Mouse (Mus musculus) C2C12 (cell line): ENCODE results near the gene Wfdc18. TPM values are rescaled to one million over a fixed set of nuclear protein-coding genes. Genes with fewer than 3 reads are reported as not detected.
A peak's percentile ranks its signal among the peaks of the same experiment; 100 is the strongest.

Experiments
- H3K27me3 ChIP-seq: one replicate; pipeline ENCODE4 v1.6.1; 2011; ENCODE audit not compliant: control insufficient read depth, insufficient read depth, insufficient read length
- H3K36me3 ChIP-seq: one replicate; pipeline ENCODE4 v1.6.1; 2011; ENCODE audit not compliant: control insufficient read depth, insufficient read depth
- H3K4me3 ChIP-seq: one replicate; pipeline ENCODE4 v1.5.1; 2011; ENCODE audit warnings: mild to moderate bottlenecking, control low read depth; ENCODE audit not compliant: poor library complexity, insufficient read depth, severe bottlenecking
- H3K79me2 ChIP-seq: one replicate; pipeline ENCODE4 v1.6.1; 2011; ENCODE audit not compliant: control insufficient read depth, insufficient read depth
- H3K79me3 ChIP-seq: one replicate; pipeline ENCODE4 v1.6.1; 2011; ENCODE audit warnings: low read depth, control low read depth
- H3ac ChIP-seq: one replicate; pipeline ENCODE3; 2011; ENCODE audit warnings: low read depth; ENCODE audit not compliant: control insufficient read depth, insufficient read length
- CEBPB ChIP-seq: IDR thresholded peaks from one replicate; pipeline ENCODE4 v1.6.1; 2011; ENCODE audit warnings: low read depth, mild to moderate bottlenecking, control low read depth, moderate library complexity
- CTCF ChIP-seq: IDR thresholded peaks from one replicate; pipeline ENCODE4 v1.5.1; 2011; ENCODE audit not compliant: control insufficient read depth, insufficient read depth, insufficient read length
- FOSL1 ChIP-seq: IDR thresholded peaks from one replicate; pipeline ENCODE4 v1.8.0; 2011; ENCODE audit warnings: mild to moderate bottlenecking, low read length; ENCODE audit not compliant: poor library complexity, insufficient read depth, severe bottlenecking
- MAX ChIP-seq: IDR thresholded peaks from one replicate; pipeline ENCODE4 v1.6.1; 2011; ENCODE audit warnings: mild to moderate bottlenecking, control low read depth
- MYOD1 ChIP-seq: IDR thresholded peaks from one replicate; pipeline ENCODE4 v1.6.1; 2011; ENCODE audit warnings: low read depth; ENCODE audit not compliant: control insufficient read depth, insufficient read length
- MYOG ChIP-seq: IDR thresholded peaks from one replicate; pipeline ENCODE4 v1.6.1; 2011; ENCODE audit not compliant: control insufficient read depth, insufficient read length; ENCODE audit errors: extremely low read depth
- USF1 ChIP-seq: IDR thresholded peaks from one replicate; pipeline ENCODE4 v1.6.1; 2011; ENCODE audit warnings: low read depth, mild to moderate bottlenecking, control low read depth, moderate library complexity
- polyA plus RNA-seq: library from polyadenylated mRNA; unstranded; fragments of >200 nt; fragmentation: generic; extraction: Trizol; gene quantifications from one replicate; pipeline ENCODE4 v1.2.1, GENCODE M21; 2012; ENCODE audit warnings: missing spikeins

The Wfdc18 gene
- polyA plus RNA-seq, 1 experiment: not detected

GRCm38 (mm10) chr11:83692008-83692407, 16.8 kb upstream of the Wfdc18 start:
- Histone ChIP-seq H3K79me3 (no peaks in the 10 kb centered on the region), H3K27me3 (no peaks in the 10 kb centered on the region), H3K4me3 (no peak overlapping the region), H3ac (no peak overlapping the region), H3K36me3 (no peaks in the 10 kb centered on the region), H3K79me2 (no peaks in the 10 kb centered on the region)
- TF ChIP-seq FOSL1 (no peak), MYOG (no peak), USF1 (no peak), MYOD1 (no peak)

- TF ChIP-seq USF1: no peak
- no peak for TF ChIP-seq MAX
- no peak for TF ChIP-seq MYOG
- no peak for TF ChIP-seq FOSL1
- TF ChIP-seq MYOD1: no peak
- TF ChIP-seq CEBPB: no peak
- TF ChIP-seq CTCF: no peak
- Histone ChIP-seq H3K4me3 (no peak within 1 kb of the TSS), H3K79me2 (no peaks in the 10 kb centered on the region), H3K79me3 (no peaks in the 10 kb centered on the region), H3K36me3 (no peaks in the 10 kb centered on the region), H3ac (no peak within 1 kb of the TSS), H3K27me3 (peaks cover 10% of the 10 kb centered on the region)
These were observed 5.1 kb upstream of the Wfdc18 start, which contains the start of gene Wfdc17 for GRCm38 (mm10) chr11:83703705-83704104. Wfdc17 (plus strand) TSS chr11:83703991.

GRCm38 (mm10) chr11:83709683-83710082, 868 bp downstream of the Wfdc18 start:
- Histone ChIP-seq H3K4me3 (no peak overlapping the region), H3K36me3 (no peaks in the 10 kb centered on the region), H3K79me3 (no peaks in the 10 kb centered on the region), H3ac (no peak overlapping the region), H3K27me3 (peaks cover 9% of the 10 kb centered on the region), H3K79me2 (no peaks in the 10 kb centered on the region)
- TF ChIP-seq MAX (no peak), USF1 (no peak), MYOD1 (no peak), CTCF (no peak), FOSL1 (no peak), MYOG (no peak), CEBPB (no peak)

GRCm38 (mm10) chr11:83712671-83713070, 3.9 kb downstream of the Wfdc18 start:
- H3K79me3 ChIP-seq: no peaks in the 10 kb centered on the region
- H3K36me3 ChIP-seq: no peaks in the 10 kb centered on the region
- no peak overlapping the region for H3ac ChIP-seq
- peaks cover 4% of the 10 kb centered on the region for H3K27me3 ChIP-seq
- TF ChIP-seq USF1 (no peak), CEBPB (no peak), MAX (no peak), CTCF (no peak), FOSL1 (no peak)
- no peaks in the 10 kb centered on the region for H3K79me2 ChIP-seq
- H3K4me3 ChIP-seq: no peak overlapping the region

GRCm38 (mm10) chr11:83713925-83714324, 5.1 kb downstream of the Wfdc18 start:
- no peak overlapping the region for H3K4me3 ChIP-seq
- no peaks in the 10 kb centered on the region for H3K79me2 ChIP-seq
- no peaks in the 10 kb centered on the region for H3K36me3 ChIP-seq
- peaks cover 4% of the 10 kb centered on the region for H3K27me3 ChIP-seq
- TF ChIP-seq MAX (no peak), MYOD1 (no peak), CTCF (no peak), USF1 (no peak), MYOG (no peak), CEBPB (no peak), FOSL1 (no peak)
- H3K79me3 ChIP-seq: no peaks in the 10 kb centered on the region
- no peak overlapping the region for H3ac ChIP-seq

GRCm38 (mm10) chr11:83717042-83717665, 8.3 kb downstream of the Wfdc18 start:
- TF ChIP-seq MAX (no peak), CEBPB (peak; percentile 78)
- Histone ChIP-seq H3K27me3 (no peaks in the 10 kb centered on the region), H3K79me3 (no peaks in the 10 kb centered on the region), H3K4me3 (no peak overlapping the region), H3K79me2 (no peaks in the 10 kb centered on the region), H3ac (no peak overlapping the region), H3K36me3 (no peaks in the 10 kb centered on the region)
